21 mouse cellular contexts compared by ENCODE assay signal in genomic region chr16:42416673-42417072, GRCm38 (mm10).
"Had no signal": no experiment of that assay in that cellular context is flagged by ENCODE, and none has a peak within 500 bp of the region (broad histone marks: within the 10 kb centered on the region; RNA-seq: fewer than 3 reads in every experiment).

No protein-coding gene starts in this region.

- H3K36me3 ChIP-seq: liver, embryonic 13.5 days; neural tube, embryonic 12.5 days; neural tube, embryonic 15.5 days had no signal

- DNase-seq: kidney, adult 18-20 months; kidney, adult 9 months; kidney, postnatal 14 days; kidney, postnatal 4 days; layer of hippocampus, adult 9-11 months; layer of hippocampus, postnatal 36 days; liver, embryonic 13.5 days; lung, adult 2 months; lung, postnatal 14 days; lung, postnatal 4 days; right cerebral cortex, adult 18-20 months; right cerebral cortex, postnatal 14 days; right cerebral cortex, postnatal 4 days; thymus, adult 2 months; thymus, postnatal 14 days; thymus, postnatal 4 days had no signal

- H3K4me2 ChIP-seq: liver, embryonic 13.5 days; neural tube, embryonic 12.5 days; neural tube, embryonic 15.5 days had no signal

- H3K9me3 ChIP-seq: liver, embryonic 13.5 days; neural tube, embryonic 12.5 days; neural tube, embryonic 15.5 days had no signal

- H3K9ac ChIP-seq: liver, embryonic 13.5 days; neural tube, embryonic 12.5 days; neural tube, embryonic 15.5 days had no signal

- H3K4me3 ChIP-seq: layer of hippocampus, adult 2 months; left cerebral cortex, adult 2 months; liver, embryonic 13.5 days; neural tube, embryonic 12.5 days; neural tube, embryonic 15.5 days had no signal

- H3K27ac ChIP-seq: layer of hippocampus, adult 2 months; left cerebral cortex, adult 2 months; liver, embryonic 13.5 days; neural tube, embryonic 12.5 days; neural tube, embryonic 15.5 days; stomach, postnatal 0 days had no signal

- H3K27me3 ChIP-seq: liver, embryonic 13.5 days; neural tube, embryonic 12.5 days; neural tube, embryonic 15.5 days had no signal

- H3K4me1 ChIP-seq: liver, embryonic 13.5 days; neural tube, embryonic 12.5 days; neural tube, embryonic 15.5 days had no signal
